Mouse (Mus musculus) kidney, adult 11 months (tissue): ENCODE measurements around the gene Gm21764.
"Not testable (repeated sequence)": the region's sequence is repeated elsewhere in the genome, so short reads cannot be mapped to it uniquely, and the experiment has no call there.

ENCODE experiments used
- DNase-seq: peaks from one replicate; pipeline ENCODE4 v3.0.0; 2022

The Gm21764 gene

DNA sequence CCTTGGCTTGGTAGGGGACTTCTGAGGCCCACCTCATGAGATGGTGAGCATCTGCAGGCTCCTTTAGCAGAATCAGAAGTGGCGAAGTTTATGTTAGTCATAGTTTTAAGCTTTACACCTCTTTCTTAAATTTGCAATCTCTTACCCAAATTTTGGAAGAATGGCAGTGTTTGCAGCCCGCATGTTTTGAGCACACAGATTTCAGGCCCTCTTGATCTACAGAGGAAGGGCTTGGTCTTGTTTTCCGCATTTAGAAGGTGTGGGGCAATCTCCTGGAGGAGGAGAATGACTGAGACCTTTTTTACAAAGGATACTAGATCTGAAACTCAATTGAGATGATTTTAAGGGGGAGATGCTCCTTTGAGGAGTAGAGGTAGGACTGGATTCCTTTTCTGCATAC is at the start of gene Gm21764:
Gene Gm21764, minus strand, starts transcription at position 101 of the 400 bp plus-strand sequence.
- DNase-seq: not testable (repeated sequence)

DNA sequence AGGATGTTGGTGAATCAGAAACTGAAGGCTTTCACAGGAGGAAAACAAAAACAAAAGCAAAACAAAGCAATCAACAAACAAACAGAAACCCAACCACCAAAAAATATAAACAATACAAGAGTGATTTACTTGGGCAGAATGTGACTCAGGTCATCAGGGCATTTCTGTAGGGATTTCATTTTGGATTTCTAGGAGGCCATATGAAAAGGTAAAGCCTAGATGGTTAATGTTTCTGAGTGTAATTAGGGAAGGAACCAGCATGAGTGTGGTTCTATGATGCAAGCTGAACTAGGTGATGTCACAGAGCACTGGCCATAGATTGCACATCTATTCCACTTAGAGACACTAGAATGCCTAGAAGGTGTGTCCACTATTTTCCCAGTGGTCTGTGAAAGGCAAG is 27.2 kb upstream of the Gm21764 start, which contains the start of gene Ssty1:
Gene Ssty1, plus strand, starts transcription at position 301 of the 400 bp plus-strand sequence.
- DNase-seq: not testable (repeated sequence)
